Mouse (Mus musculus): Measurements from ENCODE around the gene Ank3.

GRCm38 (mm10) chr10:69607611-69608119, 209.1 kb downstream of the Ank3 start:
- TF ChIP-seq CTCF (IDR thresholded peaks at IDR 0.05; ENCODE audit: borderline replicate concordance, extremely low read depth, insufficient read depth, insufficient read length) (no peak; the same call in 1 of the 2 replicates), POLR2A (IDR thresholded peaks at IDR 0.05; ENCODE audit: borderline replicate concordance, extremely low read depth, insufficient read depth, insufficient read length, poor library complexity, severe bottlenecking) (no peak)

Measured in brain, embryonic 14.5 days (tissue).